Mouse (Mus musculus) thymus, postnatal 36 days (tissue): ENCODE results near the gene Ndufs8.

ENCODE experiments used
- DNase-seq, 2 experiments: peaks; one replicate each; pipeline ENCODE4 v3.0.0; 2022; ENCODE audit warnings: mixed read lengths in 2 of 2

The Ndufs8 gene

DNA sequence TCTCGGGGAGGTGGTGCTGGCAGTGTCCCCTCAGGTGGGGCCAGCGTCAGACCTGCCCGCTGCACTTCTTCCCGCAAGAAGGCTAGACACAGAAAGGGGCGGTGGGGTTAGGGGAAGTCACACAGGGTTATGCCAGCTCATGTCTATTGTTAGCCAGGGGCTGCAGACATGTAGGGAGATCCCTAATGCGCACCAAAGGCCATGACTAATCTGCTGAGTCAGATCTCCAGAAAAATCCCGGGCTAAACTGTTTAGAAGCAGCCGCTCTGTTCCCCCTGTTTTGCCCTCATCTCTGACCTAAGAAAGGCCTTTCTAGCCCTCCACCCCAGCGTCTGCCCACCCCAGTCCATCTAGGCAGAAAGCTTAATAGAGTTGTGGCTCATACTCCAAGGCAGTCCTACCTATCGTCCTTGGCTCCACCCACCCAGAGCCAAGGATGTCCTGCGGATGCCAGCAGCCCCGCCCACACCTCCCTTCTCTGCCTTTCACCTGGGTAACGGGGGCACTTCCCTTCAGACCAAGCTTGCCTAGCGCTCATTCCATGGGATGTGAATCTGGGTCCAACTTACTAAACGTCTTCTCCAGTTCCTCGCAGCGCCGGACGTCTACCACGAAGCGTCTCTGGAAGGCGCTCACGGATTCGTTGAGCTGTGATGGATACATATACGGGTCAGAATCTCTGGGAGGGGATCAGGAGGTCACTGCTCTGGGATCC is 8.8 kb downstream of the Ndufs8 start:
- no peak for DNase-seq

DNA sequence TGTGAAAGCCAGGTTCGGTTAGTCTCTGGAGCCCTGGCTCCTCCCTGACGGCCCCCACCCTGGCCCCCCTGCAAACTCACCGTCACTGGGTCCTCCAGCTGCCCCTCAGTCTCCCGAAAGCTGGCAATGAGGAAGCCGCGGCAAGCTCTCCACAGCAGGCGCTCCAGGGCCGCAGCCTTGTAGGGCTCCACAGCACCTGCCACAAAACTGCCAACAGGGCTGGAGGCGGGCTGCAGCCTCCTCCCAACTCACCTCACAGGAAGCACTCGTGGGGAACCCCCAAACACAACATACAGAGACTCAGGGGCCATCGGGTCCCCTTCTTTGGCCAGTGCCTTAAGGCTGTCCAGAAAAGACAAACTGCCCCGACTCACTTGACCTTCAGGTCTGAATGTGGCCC is 9.6 kb downstream of the Ndufs8 start:
- DNase-seq = peak; percentile 33 to 54

DNA sequence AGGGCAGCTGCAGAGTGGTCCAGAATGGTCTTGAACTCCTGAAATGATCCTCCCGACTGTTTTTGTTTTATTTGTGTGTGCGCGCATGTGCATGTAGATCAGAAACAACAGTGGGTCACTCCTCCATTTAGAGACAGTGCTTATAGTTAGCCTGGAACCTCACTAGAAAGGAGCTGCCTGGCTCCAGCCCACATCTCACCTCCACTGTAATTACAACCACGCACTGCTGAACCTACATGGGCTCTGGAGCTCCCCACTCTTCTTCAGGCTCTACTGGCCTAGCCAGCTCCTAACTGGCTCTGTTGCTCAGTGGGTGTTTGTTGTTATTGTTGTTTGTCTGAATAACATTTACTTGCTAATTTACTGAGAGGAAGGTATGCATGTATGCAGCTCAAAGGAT is 13.0 kb downstream of the Ndufs8 start:
- DNase-seq = no peak

DNA sequence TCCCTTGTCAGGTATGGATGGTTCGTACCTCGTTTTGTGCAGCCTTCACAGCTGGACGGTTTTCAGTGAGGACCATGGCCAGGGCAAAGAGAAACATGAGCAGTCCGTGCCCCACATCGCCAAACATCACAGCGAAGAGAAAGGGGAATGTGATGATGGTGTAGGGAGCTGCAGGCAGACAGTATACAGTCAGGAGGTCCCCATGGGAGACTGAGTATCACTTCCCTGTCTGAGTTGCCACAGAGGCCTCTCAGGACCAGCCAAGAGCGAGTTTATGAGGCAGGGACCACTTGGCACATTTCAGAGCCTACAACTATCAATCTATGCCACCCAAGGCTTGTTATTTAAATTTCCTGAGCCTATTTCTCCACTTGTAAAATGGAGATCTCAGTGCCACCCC is 13.6 kb downstream of the Ndufs8 start:
- DNase-seq = no peak

- no peak for DNase-seq
Observed at GRCm38 (mm10) chr19:3897557-3897956, 15.0 kb downstream of the Ndufs8 start.

- DNase-seq = no peak
Observed at GRCm38 (mm10) chr19:3896208-3896607, 16.4 kb downstream of the Ndufs8 start.

DNA sequence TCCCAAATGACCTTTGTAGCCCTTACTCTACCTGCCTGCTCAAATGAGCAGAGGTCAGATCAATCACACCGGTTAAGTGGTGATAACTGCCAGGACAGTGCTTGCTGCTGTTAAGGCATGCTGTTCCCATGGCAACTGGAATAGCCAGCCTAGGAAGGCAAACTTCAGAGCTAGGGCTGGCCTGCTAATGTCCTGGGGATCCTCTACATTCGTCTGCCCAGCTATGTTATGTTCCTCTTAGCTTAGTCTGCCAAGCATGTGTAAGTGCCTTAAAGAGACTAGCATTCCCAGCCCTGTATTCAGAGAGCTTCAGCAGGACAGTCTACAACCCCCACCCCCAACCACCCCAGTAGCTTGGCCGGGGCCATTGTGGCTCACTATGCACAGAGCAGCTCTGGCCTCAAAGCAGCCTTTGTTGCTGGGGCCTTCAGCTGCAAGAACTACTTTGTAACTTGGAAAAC is 17.4 kb downstream of the Ndufs8 start:
- DNase-seq = no peak

DNA sequence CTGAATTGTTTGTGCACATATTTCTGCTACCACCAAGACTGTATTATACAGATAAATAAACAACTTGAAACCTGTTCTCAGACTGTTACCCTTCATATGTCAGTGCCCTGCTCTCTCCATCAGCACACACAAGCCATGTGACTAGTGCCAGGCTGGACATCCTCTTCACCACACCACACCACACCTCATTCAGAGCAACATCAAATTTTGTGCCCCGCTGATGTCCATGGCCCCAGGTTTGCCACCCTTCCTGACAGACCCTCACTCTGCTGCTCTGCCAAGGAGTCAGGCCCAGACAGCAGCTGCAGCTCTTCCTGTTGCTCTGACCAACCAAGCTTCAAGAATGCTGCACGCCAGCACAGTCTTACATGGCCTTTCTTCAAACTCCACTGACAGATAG is 18.3 kb downstream of the Ndufs8 start:
- DNase-seq = no peak

DNA sequence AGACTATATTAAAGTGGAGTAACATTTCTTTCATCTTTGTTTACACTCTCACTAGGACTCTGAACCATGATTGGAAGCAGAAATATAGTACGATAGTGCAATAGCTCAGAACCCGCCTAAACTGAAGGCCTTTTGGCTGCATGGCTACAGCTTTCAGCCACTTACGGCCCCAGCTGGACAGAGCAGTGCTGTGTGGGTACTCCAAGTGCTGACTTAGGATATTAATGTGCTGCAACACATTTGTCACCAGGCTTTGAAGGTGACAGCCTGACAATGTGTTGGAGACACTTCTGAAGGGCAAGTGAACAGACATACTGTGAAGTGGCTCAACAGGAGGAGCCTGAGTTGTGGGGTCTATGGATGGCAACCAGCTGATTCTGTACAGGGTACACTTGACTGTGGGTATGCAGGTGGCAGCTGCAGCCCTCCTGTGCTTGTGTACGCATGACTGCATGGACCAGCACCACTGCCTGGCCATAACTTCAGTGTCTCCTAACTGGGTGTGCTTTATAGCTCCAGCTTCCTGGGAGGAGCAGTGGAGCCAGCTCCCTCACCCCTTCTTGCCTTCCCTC is 18.9 kb downstream of the Ndufs8 start:
- DNase-seq = no peak

- peak in 1 of 2 experiments; percentile 23 for DNase-seq
Observed at GRCm38 (mm10) chr19:3890181-3890580, 22.4 kb downstream of the Ndufs8 start.

GRCm38 (mm10) chr19:3889096-3889495 is 23.5 kb downstream of the Ndufs8 start:
- no peak for DNase-seq

GRCm38 (mm10) chr19:3884325-3884990 is 28.1 kb downstream of the Ndufs8 start:
- DNase-seq = no peak

DNA sequence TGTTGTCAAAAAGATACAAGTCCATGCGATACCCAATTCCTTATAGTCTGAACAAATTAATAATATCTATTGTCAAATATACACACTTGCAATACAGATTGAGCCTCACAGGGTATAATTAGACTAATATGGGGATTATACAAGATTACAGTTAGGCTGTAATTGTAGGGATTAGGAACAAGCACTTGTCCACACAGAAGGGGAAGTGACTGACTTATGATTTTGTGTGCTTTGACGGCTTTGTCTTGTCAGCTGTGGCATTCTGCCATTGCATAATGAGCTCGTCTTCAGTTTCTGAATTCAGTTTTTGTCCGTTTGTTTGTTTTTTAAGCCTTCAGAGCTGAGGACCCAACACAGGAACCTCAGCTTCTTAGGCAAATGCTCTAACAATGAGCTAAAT is 30.4 kb downstream of the Ndufs8 start:
- no peak for DNase-seq

DNA sequence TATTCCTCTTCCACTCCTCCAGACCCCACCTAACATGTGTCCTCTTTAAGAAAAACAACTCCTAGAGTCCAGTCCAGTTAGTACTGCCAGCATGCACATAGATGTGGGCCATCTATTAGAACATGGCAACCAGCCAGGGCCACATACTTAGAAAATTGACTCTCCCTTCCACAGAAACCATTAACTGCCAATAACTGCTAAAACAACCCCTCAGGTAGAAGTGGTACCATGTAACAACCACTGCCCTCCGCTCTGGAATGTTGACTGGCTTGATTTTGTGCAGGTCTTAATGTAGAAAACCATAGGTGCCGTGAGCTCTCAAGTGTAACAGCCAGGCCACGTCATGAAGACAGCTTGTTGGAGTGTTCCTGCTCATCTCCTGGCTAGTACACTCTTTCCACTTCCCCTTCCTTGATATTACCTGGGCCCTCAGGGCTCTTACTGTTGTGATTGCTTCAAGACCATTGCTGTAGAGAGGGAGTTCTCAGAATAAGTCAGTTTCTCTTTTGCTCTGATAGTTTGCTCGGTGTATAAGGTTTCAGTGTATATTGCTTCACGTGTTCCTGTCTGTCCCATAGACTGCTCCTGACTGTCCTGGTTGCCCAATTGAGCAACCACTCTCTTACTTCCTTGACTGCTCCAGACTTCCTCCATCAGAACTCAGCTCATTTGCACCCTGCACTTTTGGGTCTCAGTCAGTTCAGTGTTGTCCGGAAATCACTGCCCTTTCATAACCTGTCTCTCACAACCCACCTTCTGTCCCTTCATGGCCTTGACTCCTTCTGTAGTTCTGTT is 32.3 kb downstream of the Ndufs8 start:
- DNase-seq = no peak

DNA sequence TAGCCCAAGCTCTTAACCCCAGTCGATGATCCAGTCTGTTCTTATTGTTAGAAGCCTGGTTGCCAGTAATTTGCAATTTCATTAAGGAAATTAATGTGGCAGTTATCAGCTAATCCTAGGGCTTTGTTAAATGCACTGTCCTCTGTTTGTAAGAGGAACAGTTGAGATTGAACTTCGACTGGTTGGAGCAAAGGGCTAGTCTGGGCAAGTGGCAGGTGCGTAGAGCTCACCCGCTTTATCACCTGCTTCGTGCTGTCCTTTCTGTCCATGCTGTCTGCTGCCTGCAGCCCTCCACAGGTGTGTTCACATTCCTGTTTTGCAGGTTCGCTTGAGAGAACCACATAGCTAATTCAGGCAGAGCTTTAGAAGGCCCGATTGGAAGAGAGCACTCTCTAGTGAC is 37.5 kb downstream of the Ndufs8 start:
- no peak for DNase-seq

DNA sequence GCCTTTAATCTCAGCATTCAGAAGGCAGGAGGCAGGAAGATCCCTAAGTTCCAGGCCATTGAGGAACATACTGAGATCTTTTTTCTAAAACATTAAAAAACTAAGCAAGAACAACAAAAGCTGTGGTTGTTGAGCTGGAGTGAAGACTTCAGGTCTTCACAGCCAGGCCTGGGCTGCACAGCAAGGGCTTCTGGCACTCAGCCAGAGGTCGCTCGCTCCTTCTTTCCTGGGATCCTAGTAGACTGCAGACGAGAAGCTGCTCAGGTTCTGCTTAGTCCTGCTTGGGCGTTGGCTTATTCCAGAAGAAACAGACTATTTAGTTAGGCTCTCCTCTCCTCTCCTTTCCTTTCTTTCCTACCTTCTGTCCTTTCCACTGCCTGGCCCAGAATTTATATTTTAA is 40.2 kb downstream of the Ndufs8 start:
- no peak for DNase-seq

GRCm38 (mm10) chr19:3871468-3871867 is 41.1 kb downstream of the Ndufs8 start:
- DNase-seq = no peak

- no peak for DNase-seq
Observed at GRCm38 (mm10) chr19:3868290-3868689, 44.3 kb downstream of the Ndufs8 start.

DNA sequence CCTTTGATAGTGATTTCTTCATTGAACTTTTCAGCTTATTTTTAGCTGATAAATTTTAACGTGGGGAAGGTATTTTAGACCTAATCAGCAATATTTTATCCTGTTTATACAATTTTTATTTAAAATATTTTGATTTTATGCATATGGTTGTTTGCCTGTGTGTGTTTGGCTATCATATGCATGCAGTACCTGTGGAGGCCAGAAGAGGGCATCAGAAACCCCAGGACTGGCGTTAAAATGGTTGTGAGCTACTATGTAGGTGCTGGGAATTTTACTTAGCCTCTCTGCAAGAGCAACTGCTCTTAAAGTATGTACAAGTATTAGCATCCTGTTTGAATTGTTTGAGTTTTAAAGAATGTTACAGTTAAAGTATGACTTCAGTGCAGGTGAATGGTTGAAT is 47.6 kb downstream of the Ndufs8 start:
- no peak for DNase-seq

DNA sequence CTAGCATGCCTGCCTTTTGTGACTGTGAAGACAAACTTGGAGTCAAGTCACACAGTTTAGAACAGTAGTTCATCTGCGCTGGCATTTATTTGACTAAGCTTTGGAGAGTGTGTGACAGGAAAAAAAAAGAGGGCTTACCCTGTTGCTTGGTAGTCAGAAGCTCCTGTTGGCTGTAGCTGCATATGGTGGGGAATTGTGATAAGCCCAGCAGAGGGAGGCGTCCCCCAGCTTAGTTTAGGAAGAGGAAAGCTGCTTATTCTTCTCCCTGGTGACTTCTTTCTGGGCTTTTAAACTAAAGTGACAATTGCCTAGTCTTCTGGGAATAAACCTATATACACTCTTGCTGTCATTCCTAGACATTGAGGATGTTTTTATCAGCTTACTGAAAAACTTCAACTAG is 49.9 kb downstream of the Ndufs8 start:
- no peak for DNase-seq
